Mouse (Mus musculus) ES-Bruce4 (cell line): ENCODE data around the gene Lsmem1. TPM values are rescaled to one million over a fixed set of nuclear protein-coding genes. Genes with fewer than 3 reads are reported as not detected.

ENCODE experiments used
- H3K27ac ChIP-seq: 2 replicates; pipeline ENCODE4 v1.5.1; 2012; ENCODE audit warnings: low read length, inconsistent platforms; ENCODE audit not compliant: insufficient read depth
- H3K27me3 ChIP-seq: 2 replicates; pipeline ENCODE4 v1.6.1; 2012; ENCODE audit warnings: mild to moderate bottlenecking, low read length, inconsistent platforms; ENCODE audit not compliant: control insufficient read depth, poor library complexity, insufficient read depth, severe bottlenecking
- H3K36me3 ChIP-seq: 2 replicates; pipeline ENCODE4 v1.6.1; 2012; ENCODE audit warnings: inconsistent platforms, mild to moderate bottlenecking, low read length, moderate library complexity; ENCODE audit not compliant: control insufficient read depth, poor library complexity, insufficient read depth, severe bottlenecking
- H3K4me1 ChIP-seq: one replicate; pipeline ENCODE4 v1.8.1; 2011; ENCODE audit warnings: low read length; ENCODE audit not compliant: control insufficient read depth, insufficient read depth
- H3K4me3 ChIP-seq: 2 replicates; pipeline ENCODE4 v1.5.1; 2011; ENCODE audit warnings: low read depth, mild to moderate bottlenecking, low read length
- H3K9ac ChIP-seq: 2 replicates; pipeline ENCODE4 v1.6.1; 2012; ENCODE audit warnings: low read depth, mild to moderate bottlenecking, inconsistent platforms; ENCODE audit not compliant: poor library complexity, severe bottlenecking
- H3K9me3 ChIP-seq: replicated peaks from 2 replicates; pipeline ENCODE4 v1.6.1; 2012; ENCODE audit warnings: mild to moderate bottlenecking, low read length, inconsistent platforms; ENCODE audit not compliant: control insufficient read depth, poor library complexity, insufficient read depth, severe bottlenecking
- CTCF ChIP-seq: IDR thresholded peaks from one replicate; pipeline ENCODE4 v1.8.1; 2011; ENCODE audit warnings: low read depth, low read length
- EP300 ChIP-seq: IDR thresholded peaks from 2 replicates; pipeline ENCODE4 v1.6.1; 2011; ENCODE audit warnings: low read depth, low read length; ENCODE audit not compliant: insufficient read depth
- POLR2A ChIP-seq: IDR thresholded peaks from one replicate; pipeline ENCODE4 v1.8.1; 2011; ENCODE audit warnings: low read length; ENCODE audit not compliant: insufficient read depth
- polyA plus RNA-seq: library from polyadenylated mRNA; stranded (reverse); fragments of >200 nt; gene quantifications from 2 replicates; pipeline ENCODE4 v1.2.4, GENCODE M21; 2011; ENCODE audit warnings: low read depth; ENCODE audit not compliant: missing spikeins, insufficient read depth, insufficient read length

Lsmem1 gene
- polyA plus RNA-seq, 1 experiment: 1.0 TPM

GRCm38 (mm10) chr12:40243821-40244221 lies 44.5 kb upstream of the Lsmem1 start:
- Histone ChIP-seq H3K27ac (no peak overlapping the region), H3K4me3 (no peak overlapping the region), H3K36me3 (no peaks in the 10 kb centered on the region), H3K9ac (no peak overlapping the region), H3K27me3 (no peaks in the 10 kb centered on the region), H3K4me1 (no peaks in the 10 kb centered on the region), H3K9me3 (no peaks in the 10 kb centered on the region)
- TF ChIP-seq CTCF (no peak), POLR2A (no peak), EP300 (no peak)

- Histone ChIP-seq H3K36me3 (no peaks in the 10 kb centered on the region), H3K27me3 (no peaks in the 10 kb centered on the region), H3K4me1 (no peaks in the 10 kb centered on the region), H3K27ac (no peak overlapping the region), H3K9me3 (no peaks in the 10 kb centered on the region), H3K4me3 (no peak overlapping the region), H3K9ac (no peak overlapping the region)
- no peak for TF ChIP-seq POLR2A
- TF ChIP-seq EP300: no peak
- TF ChIP-seq CTCF: no peak
Measured at GRCm38 (mm10) chr12:40243241-40243640, 44.0 kb upstream of the Lsmem1 start.

GRCm38 (mm10) chr12:40239161-40239560 lies 39.9 kb upstream of the Lsmem1 start:
- H3K36me3 ChIP-seq: no peaks in the 10 kb centered on the region
- no peak for TF ChIP-seq POLR2A
- no peak for TF ChIP-seq CTCF
- no peak for TF ChIP-seq EP300
- no peak overlapping the region for H3K9ac ChIP-seq
- no peak overlapping the region for H3K4me3 ChIP-seq
- H3K27ac ChIP-seq: no peak overlapping the region
- no peaks in the 10 kb centered on the region for H3K9me3 ChIP-seq
- H3K27me3 ChIP-seq: no peaks in the 10 kb centered on the region; the same call in 1 of the 2 replicates
- H3K4me1 ChIP-seq: no peaks in the 10 kb centered on the region

GRCm38 (mm10) chr12:40232231-40232630 lies 32.9 kb upstream of the Lsmem1 start:
- Histone ChIP-seq H3K9ac (no peak overlapping the region), H3K9me3 (no peaks in the 10 kb centered on the region), H3K27ac (no peak overlapping the region), H3K27me3 (no peaks in the 10 kb centered on the region; the same call in 1 of the 2 replicates), H3K4me1 (no peaks in the 10 kb centered on the region), H3K36me3 (no peaks in the 10 kb centered on the region), H3K4me3 (no peak overlapping the region)
- no peak for TF ChIP-seq CTCF
- no peak for TF ChIP-seq POLR2A
- TF ChIP-seq EP300: no peak

GRCm38 (mm10) chr12:40231632-40232031 lies 32.3 kb upstream of the Lsmem1 start:
- no peaks in the 10 kb centered on the region for H3K36me3 ChIP-seq
- TF ChIP-seq EP300 (no peak), POLR2A (no peak), CTCF (no peak)
- H3K27me3 ChIP-seq: no peaks in the 10 kb centered on the region; the same call in 1 of the 2 replicates
- no peak overlapping the region for H3K9ac ChIP-seq
- H3K27ac ChIP-seq: no peak overlapping the region
- H3K9me3 ChIP-seq: no peaks in the 10 kb centered on the region
- H3K4me1 ChIP-seq: no peaks in the 10 kb centered on the region
- H3K4me3 ChIP-seq: no peak overlapping the region

GRCm38 (mm10) chr12:40224171-40224880 lies 25.0 kb upstream of the Lsmem1 start:
- Histone ChIP-seq H3K4me1 (peaks cover 2% of the 10 kb centered on the region), H3K36me3 (0 out of 2 replicates have a peak, but pooled peaks cover 3% of the 10 kb centered on the region), H3K4me3 (no peak overlapping the region), H3K9me3 (no peaks in the 10 kb centered on the region), H3K9ac (no peak overlapping the region), H3K27me3 (no peaks in the 10 kb centered on the region), H3K27ac (no peak overlapping the region)
- TF ChIP-seq EP300: no peak
- TF ChIP-seq CTCF: no peak
- TF ChIP-seq POLR2A: no peak
